Mouse (Mus musculus): ENCODE data around the gene Clic1. TPM values are rescaled to one million over a fixed set of nuclear protein-coding genes. Genes with fewer than 3 reads are reported as not detected.

The Clic1 gene
- polyA plus RNA-seq, 1 experiment from 2014 or later, result 90.9 TPM

- Histone ChIP-seq H3K4me1 (ENCODE audit: control insufficient read depth, insufficient read depth, low read length) (peaks cover 42% of the 10 kb centered on the region), H3K9ac (ENCODE audit: low read depth, low read length) (peak overlapping the region; percentile 87), H3K27me3 (replicated peaks; ENCODE audit: control insufficient read depth, insufficient read depth, low read length) (no peaks in the 10 kb centered on the region), H3K4me2 (ENCODE audit: low read depth, low read length) (peak overlapping the region; percentile 98), H3K9me3 (ENCODE audit: control insufficient read depth, low read length) (no peaks in the 10 kb centered on the region), H3K27ac (replicated peaks; ENCODE audit: low read depth, low read length) (peak overlapping the region; percentile 92), H3K4me3 (ENCODE audit: low read depth, low read length) (peak overlapping the region; percentile 66), H3K36me3 (ENCODE audit: control insufficient read depth, insufficient read depth, low read length) (no peaks in the 10 kb centered on the region)
- ATAC-seq (ENCODE audit: low read depth), result no peak; the same call in 1 of the 2 replicates
- 10% methylated on average over 19 of the region's 48 CpGs for WGBS
- no peak for DNase-seq (ENCODE audit: low spot score)
Observed at GRCm38 (mm10) chr17:35045807-35046680, 3.7 kb upstream of the Clic1 start.

GRCm38 (mm10) chr17:35046681-35047455 is 2.9 kb upstream of the Clic1 start, which contains the start of gene Msh5:
Gene Msh5, minus strand, starts transcription at chr17:35046745.
- H3K36me3 ChIP-seq (ENCODE audit: control insufficient read depth, insufficient read depth, low read length), result no peaks in the 10 kb centered on the region
- H3K27ac ChIP-seq (replicated peaks; ENCODE audit: low read depth, low read length), result peak within 1 kb of the TSS; percentile 96
- DNase-seq (ENCODE audit: low spot score) (peak; percentile 99), ATAC-seq (ENCODE audit: low read depth) (peak; percentile 96)
- H3K9me3 ChIP-seq (ENCODE audit: control insufficient read depth, low read length), result no peaks in the 10 kb centered on the region
- peak within 1 kb of the TSS; percentile 66 for H3K4me3 ChIP-seq (ENCODE audit: low read depth, low read length)
- H3K9ac ChIP-seq (ENCODE audit: low read depth, low read length), result peak within 1 kb of the TSS; percentile 87
- H3K27me3 ChIP-seq (replicated peaks; ENCODE audit: control insufficient read depth, insufficient read depth, low read length), result no peaks in the 10 kb centered on the region
- peak within 1 kb of the TSS; percentile 98 for H3K4me2 ChIP-seq (ENCODE audit: low read depth, low read length)
- WGBS, result 4% methylated on average over 29 of the region's 33 CpGs
- H3K4me1 ChIP-seq (ENCODE audit: control insufficient read depth, insufficient read depth, low read length), result peaks cover 45% of the 10 kb centered on the region

DNA sequence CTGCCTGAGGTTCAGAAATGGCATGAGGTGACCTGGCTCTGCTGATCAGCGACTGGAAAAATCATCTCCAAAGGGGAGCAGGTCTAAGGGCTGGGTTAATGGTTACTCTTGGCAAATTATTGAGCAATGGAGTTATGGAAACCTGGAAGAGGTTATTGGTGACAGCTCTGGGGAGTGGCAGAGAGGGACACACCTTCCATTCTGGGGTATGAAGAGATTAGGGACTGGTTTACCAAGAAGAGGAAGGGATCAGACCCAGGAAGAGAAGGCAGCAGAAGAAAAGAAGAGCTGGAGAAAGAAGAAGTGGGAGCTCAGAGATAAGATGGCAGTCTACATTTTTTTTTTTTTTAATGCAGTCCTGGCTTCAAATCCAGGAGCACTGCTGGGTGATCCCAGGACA is 2.1 kb upstream of the Clic1 start:
- 62% methylated on average over 1 of the region's 1 CpGs for WGBS
- 0 out of 2 replicates have a peak overlapping the region, but pooled peaks have one; percentile 2 for H3K4me2 ChIP-seq (ENCODE audit: low read depth, low read length)
- H3K9me3 ChIP-seq (ENCODE audit: control insufficient read depth, low read length), result no peaks in the 10 kb centered on the region
- peaks cover 50% of the 10 kb centered on the region for H3K4me1 ChIP-seq (ENCODE audit: control insufficient read depth, insufficient read depth, low read length)
- peaks cover 7% of the 10 kb centered on the region for H3K36me3 ChIP-seq (ENCODE audit: control insufficient read depth, insufficient read depth, low read length)
- no peaks in the 10 kb centered on the region for H3K27me3 ChIP-seq (replicated peaks; ENCODE audit: control insufficient read depth, insufficient read depth, low read length)
- H3K27ac ChIP-seq (replicated peaks; ENCODE audit: low read depth, low read length), result peak overlapping the region; percentile 96
- ATAC-seq (ENCODE audit: low read depth), result no peak
- DNase-seq (ENCODE audit: low spot score), result no peak
- no peak overlapping the region for H3K4me3 ChIP-seq (ENCODE audit: low read depth, low read length)
- no peak overlapping the region for H3K9ac ChIP-seq (ENCODE audit: low read depth, low read length)

- Histone ChIP-seq H3K27me3 (replicated peaks; ENCODE audit: control insufficient read depth, insufficient read depth, low read length) (no peaks in the 10 kb centered on the region), H3K36me3 (ENCODE audit: control insufficient read depth, insufficient read depth, low read length) (peaks cover 14% of the 10 kb centered on the region), H3K4me2 (ENCODE audit: low read depth, low read length) (0 out of 2 replicates have a peak overlapping the region, but pooled peaks have one; percentile 2), H3K9me3 (ENCODE audit: control insufficient read depth, low read length) (no peaks in the 10 kb centered on the region), H3K9ac (ENCODE audit: low read depth, low read length) (no peak overlapping the region), H3K27ac (replicated peaks; ENCODE audit: low read depth, low read length) (peak overlapping the region; percentile 96), H3K4me3 (ENCODE audit: low read depth, low read length) (no peak overlapping the region), H3K4me1 (ENCODE audit: control insufficient read depth, insufficient read depth, low read length) (peaks cover 50% of the 10 kb centered on the region)
- no peak for ATAC-seq (ENCODE audit: low read depth)
- no peak for DNase-seq (ENCODE audit: low spot score)
- WGBS, result 35% methylated on average over 10 of the region's 11 CpGs
Observed at GRCm38 (mm10) chr17:35048149-35048931, 1.4 kb upstream of the Clic1 start.

- ATAC-seq (ENCODE audit: low read depth), result no peak
- Histone ChIP-seq H3K9me3 (ENCODE audit: control insufficient read depth, low read length) (no peaks in the 10 kb centered on the region), H3K4me1 (ENCODE audit: control insufficient read depth, insufficient read depth, low read length) (peaks cover 50% of the 10 kb centered on the region), H3K27ac (replicated peaks; ENCODE audit: low read depth, low read length) (peak overlapping the region; percentile 96), H3K36me3 (ENCODE audit: control insufficient read depth, insufficient read depth, low read length) (peaks cover 20% of the 10 kb centered on the region), H3K4me2 (ENCODE audit: low read depth, low read length) (peak overlapping the region; percentile 83), H3K9ac (ENCODE audit: low read depth, low read length) (peak overlapping the region; percentile 84; the same call in 1 of the 2 replicates), H3K4me3 (ENCODE audit: low read depth, low read length) (peak overlapping the region; percentile 61; the same call in 1 of the 2 replicates), H3K27me3 (replicated peaks; ENCODE audit: control insufficient read depth, insufficient read depth, low read length) (no peaks in the 10 kb centered on the region)
- 70% methylated on average over 5 of the region's 5 CpGs for WGBS
- DNase-seq (ENCODE audit: low spot score), result no peak
Observed at GRCm38 (mm10) chr17:35048932-35049440, 780 bp upstream of the Clic1 start.

- Histone ChIP-seq H3K4me2 (ENCODE audit: low read depth, low read length) (peak overlapping the region; percentile 83), H3K27ac (replicated peaks; ENCODE audit: low read depth, low read length) (peak overlapping the region; percentile 96), H3K4me3 (ENCODE audit: low read depth, low read length) (peak overlapping the region; percentile 61), H3K36me3 (ENCODE audit: control insufficient read depth, insufficient read depth, low read length) (peaks cover 30% of the 10 kb centered on the region), H3K9me3 (ENCODE audit: control insufficient read depth, low read length) (no peaks in the 10 kb centered on the region), H3K9ac (ENCODE audit: low read depth, low read length) (peak overlapping the region; percentile 84), H3K27me3 (replicated peaks; ENCODE audit: control insufficient read depth, insufficient read depth, low read length) (no peaks in the 10 kb centered on the region), H3K4me1 (ENCODE audit: control insufficient read depth, insufficient read depth, low read length) (peaks cover 46% of the 10 kb centered on the region)
- under 1% methylated on average over 21 of the region's 27 CpGs for WGBS
- DNase-seq (ENCODE audit: low spot score) (peak; percentile 85), ATAC-seq (ENCODE audit: low read depth) (peak; percentile 34)
Observed at GRCm38 (mm10) chr17:35050126-35050750, 472 bp downstream of the Clic1 start.

DNA sequence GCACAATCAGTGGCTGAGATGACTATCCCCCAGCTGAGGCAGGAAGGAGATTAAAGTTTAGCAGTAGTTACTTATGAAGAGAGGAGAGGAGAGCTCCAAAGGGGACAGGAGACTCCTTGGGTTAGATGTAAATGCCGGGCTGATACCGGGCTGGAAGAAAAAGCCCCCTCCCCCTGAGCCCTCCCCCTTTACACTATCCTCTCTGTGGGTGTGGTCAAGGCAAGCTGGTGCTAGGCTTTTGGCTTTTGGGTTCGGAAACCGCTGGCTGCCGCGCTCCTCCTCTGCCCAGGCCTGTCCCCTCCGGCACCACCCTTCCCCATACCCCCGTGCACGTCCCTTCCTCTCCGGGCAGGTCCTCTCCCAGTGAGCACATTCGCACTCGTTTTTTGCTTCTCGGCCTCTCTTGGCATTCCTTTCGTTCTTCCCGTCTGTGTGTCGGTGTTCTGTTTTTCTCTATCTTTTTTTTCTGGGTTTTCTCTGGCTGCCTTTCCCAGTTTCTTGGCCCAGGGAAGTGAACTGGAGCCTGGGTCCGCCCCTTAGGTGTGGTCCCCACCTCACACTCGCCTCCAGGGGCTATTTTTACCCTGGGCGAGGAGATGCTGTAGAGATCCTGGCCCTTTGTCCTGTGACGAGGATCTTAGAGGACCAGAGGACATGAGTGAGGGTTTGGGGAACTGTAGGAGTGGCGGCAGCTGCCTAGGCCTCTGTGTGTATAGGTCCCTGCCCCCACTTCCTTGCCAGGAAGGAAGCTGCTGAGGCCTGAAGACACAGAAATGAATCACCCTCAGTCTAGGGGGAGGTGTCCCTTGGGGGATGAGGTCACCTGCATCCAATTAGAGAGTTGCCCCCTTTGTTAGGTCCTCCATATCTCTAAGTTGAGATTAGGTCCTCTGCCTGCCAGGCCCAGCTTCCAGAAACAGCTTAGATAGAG is 1.7 kb downstream of the Clic1 start:
- Histone ChIP-seq H3K27me3 (replicated peaks; ENCODE audit: control insufficient read depth, insufficient read depth, low read length) (no peaks in the 10 kb centered on the region), H3K9me3 (ENCODE audit: control insufficient read depth, low read length) (no peaks in the 10 kb centered on the region), H3K9ac (ENCODE audit: low read depth, low read length) (peak overlapping the region; percentile 84), H3K4me2 (ENCODE audit: low read depth, low read length) (peak overlapping the region; percentile 83), H3K4me1 (ENCODE audit: control insufficient read depth, insufficient read depth, low read length) (peaks cover 36% of the 10 kb centered on the region), H3K27ac (replicated peaks; ENCODE audit: low read depth, low read length) (peak overlapping the region; percentile 96), H3K36me3 (ENCODE audit: control insufficient read depth, insufficient read depth, low read length) (peaks cover 42% of the 10 kb centered on the region), H3K4me3 (ENCODE audit: low read depth, low read length) (peak overlapping the region; percentile 61)
- under 1% methylated on average over 21 of the region's 21 CpGs for WGBS
- DNase-seq (ENCODE audit: low spot score), result peak; percentile 92
- ATAC-seq (ENCODE audit: low read depth), result peak; percentile 45
